Mouse (Mus musculus) spleen, embryonic (tissue): ENCODE results near the gene 2610001J05Rik.
"Not testable (repeated sequence)": the region's sequence is repeated elsewhere in the genome, so short reads cannot be mapped to it uniquely, and the experiment has no call there.

Experiments used
- CTCF ChIA-PET: fragments of 350-600 bp; sonication (Branson Sonifier 250); formaldehyde crosslinking; loops from one replicate; lab custom pipeline; 2022; lab: Charles Lee

Gene 2610001J05Rik

DNA sequence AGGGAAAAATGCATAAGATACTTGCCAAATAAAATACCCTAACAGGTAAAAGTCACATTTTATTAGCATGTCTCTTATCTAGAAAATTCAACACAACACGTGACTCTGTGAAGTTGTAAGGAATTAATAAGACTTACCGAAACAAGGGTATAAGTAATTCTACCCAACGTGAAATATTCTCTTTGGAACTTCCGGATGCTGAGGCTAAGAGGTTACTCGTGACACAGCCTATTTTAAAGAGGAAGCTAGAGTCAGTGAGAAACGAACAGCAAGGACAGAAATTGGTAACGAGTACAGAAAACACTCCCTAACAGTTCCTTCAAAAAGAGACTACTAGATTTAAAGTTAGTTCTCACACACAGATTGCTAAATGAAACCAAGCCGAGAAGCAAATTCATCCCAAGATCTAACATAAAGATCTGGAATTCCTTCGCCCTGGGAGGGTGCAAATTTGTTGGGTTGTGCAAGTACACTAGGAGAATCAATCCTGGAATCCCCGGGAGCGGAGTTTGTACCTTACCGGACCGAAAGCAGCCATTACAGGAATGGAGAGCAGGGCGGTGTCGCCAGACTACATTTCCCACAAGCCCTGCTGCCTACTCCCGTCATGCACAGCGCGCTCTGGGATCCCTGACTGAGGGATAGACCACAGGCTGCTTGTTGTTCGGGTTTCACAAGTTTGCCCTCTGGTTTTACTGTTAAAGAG, at the start of gene 2610001J05Rik:
2610001J05Rik (minus strand) TSS at position 600 of the 706 bp plus-strand sequence.
- CTCF ChIA-PET: no interaction called here

DNA sequence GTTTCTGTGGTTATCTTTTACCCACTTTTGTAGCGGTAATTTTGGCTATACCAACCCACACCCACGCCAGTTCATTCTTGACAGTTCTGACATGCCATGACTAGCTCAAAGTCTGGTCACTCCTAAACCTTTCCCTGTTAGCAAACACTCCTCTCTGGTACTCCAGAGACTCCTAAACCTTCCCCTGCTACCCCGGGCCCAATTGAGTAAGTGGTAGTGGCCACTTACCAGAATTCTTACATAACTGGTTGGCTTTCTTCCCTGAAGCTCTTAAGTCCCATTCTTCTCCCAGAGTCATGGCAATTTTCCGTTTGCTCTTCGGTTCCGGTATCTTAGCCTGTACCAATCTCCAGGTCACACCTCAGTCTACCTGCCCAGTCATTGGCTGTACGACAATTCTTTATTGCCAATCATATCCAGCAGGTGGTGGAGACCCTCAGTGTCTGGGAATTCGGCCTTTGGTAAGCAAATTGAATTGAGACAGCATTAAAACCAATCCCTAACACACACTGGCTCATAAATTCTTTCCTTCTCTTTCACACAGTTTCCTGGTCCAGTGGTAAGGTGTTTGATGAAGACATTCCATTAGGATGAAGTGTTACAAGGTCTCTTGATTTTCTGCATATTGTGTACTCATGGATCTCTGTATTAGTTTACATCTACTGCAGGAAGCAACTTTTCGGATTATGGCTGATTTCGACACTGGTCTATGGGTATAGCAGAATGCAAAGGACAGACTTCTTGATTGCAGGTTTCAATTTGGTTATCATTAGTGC, 38.6 kb upstream of the 2610001J05Rik start:
- CTCF ChIA-PET: no interaction called here

DNA sequence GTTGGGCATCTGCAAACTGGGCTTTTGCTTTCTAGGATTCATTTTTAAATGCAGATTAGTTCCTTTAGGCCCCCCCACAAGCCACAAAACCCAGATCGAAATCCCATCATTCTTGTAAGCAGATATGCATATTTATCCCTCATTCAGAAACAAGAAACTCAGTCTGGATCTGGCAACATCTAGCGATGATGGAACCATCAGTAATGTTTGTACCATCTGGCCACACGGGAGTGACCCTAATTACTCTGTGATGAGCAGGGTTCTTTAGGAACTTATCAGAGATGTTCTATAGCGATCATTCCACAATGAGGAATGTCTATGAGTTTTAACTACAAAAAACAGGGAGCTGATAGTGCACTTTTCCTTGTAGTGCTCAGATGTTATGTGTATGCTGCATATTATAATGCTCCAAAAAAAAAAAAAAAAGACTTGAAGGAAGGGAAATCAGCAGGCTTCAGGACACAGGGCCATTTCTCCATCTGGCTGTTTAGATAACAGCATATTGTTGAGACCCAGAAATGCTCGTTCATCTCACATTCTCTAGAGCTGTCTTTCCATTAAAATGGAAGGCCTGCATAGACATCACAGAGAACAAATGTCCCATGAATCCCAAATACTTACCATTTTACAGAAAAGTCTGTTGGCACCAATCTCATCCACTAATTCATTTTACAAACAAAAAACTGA, 31.8 kb upstream of the 2610001J05Rik start:
- CTCF ChIA-PET: no interaction called here

- CTCF ChIA-PET: no interaction called here
Observed at GRCm38 (mm10) chr6:13884877-13885592, 13.7 kb upstream of the 2610001J05Rik start.

DNA sequence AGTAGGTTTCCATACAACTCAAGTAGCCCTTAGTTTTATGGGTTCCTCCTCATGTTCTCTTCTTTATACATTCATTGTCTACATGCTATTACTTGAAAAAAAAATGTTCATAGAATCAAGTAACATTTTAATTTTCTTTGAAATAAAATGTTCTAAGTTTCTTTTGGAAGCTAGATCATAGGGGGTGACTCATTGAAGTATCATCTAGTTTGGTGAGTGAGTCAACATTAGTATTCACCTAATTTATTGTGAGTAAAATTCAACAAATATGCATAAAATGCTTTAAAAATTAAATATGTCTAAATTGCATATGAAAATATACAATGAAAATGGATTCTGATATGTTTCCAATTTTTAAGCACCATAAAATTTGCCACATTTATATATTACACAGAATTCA, 11.6 kb upstream of the 2610001J05Rik start:
- CTCF ChIA-PET: interaction anchor here (0.6 kb wide), 1 partner anchor 58 kb away, joined by 3 read pairs; no protein-coding TSS in a partner anchor

GRCm38 (mm10) chr6:13873959-13874358, 2.6 kb upstream of the 2610001J05Rik start:
- CTCF ChIA-PET: no interaction called here

GRCm38 (mm10) chr6:13872076-13872475, 758 bp upstream of the 2610001J05Rik start:
- CTCF ChIA-PET: no interaction called here

DNA sequence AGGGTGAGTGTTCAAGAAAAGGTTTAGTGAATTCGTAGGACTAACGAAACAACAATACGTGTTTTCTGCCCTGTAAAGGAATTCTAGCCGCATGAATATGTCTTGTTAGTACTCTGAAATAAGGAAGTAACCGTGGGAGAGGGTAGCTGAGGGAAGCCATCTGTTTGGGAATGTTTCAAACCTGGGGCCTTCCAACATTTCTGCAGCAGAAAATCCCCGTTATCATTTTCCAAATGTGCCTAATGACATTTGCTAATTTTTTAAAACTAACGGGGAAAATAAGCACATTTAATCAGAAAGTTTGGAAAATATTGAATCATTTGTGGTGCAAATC, 274 bp upstream of the 2610001J05Rik start:
- CTCF ChIA-PET: no interaction called here

DNA sequence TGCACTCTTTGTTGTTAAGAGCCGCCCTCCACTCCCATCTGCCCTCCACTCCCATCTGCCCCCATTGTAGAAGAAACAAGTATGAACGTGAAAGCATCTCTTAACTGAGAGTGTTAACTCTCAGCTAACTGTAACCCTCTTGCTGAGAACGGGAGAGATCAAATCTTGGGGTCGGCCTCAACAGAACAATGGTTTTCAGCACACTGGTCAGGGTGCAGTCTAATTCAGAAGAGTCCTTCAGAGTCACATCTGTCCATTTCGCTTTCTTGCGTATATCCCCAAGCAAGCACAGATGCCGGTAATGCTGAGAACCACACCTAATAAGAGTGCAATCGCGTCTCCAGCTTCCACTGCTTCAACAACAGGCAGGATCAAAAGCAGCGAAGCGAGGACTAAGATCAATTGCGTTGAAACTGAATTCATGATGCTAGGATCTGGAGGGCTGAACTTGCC, 1.0 kb downstream of the 2610001J05Rik start:
- CTCF ChIA-PET: no interaction called here

DNA sequence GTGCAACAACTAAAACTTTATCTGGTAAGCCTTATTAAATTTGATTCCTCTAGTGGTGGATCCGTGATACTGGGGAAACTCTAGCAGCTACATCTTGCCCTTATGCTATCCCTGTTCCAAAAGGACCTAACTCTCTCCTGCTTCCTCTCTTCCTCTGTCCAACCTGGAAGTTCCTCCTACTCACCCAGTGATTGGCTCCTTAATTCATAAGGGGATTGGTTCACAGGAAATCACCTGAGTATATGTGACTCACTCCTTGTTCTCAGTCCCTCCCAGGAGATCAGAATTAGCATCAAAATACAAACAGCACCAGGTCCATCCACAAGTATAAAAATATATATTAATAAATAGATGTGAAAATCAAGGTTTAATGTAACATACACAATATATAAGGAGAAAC, 10.7 kb downstream of the 2610001J05Rik start:
- CTCF ChIA-PET: no interaction called here

DNA sequence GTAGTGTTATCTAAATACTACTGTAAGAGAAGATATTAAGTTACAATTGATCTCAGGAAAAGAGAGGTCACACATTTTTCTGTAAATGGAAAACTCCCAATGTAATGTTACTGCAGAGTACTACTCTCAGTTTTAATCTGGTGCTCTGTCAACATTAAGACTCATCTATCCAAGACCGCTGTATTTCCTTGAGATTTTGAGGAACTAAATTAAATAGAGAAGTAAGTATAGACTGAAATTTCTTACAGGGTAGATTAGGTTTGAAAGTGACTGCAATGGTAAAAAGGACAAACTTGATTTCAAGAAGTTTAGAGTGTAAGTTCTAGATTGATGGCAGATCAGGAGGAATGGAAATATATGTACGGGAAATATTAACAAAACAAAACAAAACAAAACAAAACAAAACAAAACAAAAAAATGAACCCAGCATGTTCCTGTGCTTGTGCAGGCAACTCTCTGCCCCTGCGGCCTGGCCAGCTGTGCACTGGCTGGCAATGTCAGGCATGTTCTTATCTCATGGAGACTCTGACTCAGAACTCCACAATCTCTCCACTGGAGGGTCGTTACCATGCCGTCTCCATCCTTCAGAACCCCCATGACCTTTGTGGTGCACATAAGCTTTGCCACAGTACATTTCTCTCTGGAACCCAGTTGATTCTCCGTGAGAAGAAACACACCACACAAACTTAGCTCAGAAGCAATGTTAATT, 11.3 kb downstream of the 2610001J05Rik start:
- CTCF ChIA-PET: no interaction called here

DNA sequence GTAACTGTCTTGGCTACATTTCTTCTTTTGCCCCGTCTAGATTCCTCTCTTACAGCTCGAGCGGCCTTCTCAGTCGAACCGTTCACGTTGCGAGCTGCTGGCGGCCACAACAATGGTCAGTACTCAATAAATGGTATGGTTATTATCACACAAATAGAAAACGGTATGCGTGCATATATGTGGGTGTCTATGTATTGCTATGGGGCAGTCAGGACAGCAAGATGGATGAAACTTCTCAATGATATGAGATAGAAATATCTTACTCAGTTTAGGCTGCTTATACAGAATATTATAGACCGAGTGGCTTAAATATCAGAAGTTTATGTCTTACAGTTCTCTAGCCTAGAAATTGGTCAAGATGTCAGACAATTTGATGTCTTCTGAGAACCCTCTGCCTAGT, 17.1 kb downstream of the 2610001J05Rik start:
- CTCF ChIA-PET: no interaction called here

DNA sequence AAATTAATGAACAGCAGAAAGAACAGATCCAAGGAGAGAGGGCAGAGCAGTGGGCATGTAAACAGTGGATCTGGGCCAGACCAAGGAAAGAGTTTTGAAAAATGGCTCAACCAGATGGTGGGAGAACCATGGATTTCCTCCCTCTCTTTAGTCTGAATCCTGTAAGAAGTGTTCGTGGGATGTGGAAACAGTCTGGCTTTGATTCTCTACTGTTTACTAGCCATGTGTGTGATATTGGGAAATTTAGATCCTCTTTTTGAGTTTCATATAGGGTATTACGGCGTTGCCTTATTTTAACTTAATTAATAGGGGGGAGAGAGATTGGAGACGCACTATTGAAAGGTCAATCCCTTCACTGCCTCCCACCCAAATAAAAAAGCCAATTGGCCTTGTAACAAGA, 18.1 kb downstream of the 2610001J05Rik start:
- CTCF ChIA-PET: no interaction called here

- CTCF ChIA-PET: not testable (repeated sequence)
Observed at GRCm38 (mm10) chr6:13846031-13846430, 25.3 kb downstream of the 2610001J05Rik start.

GRCm38 (mm10) chr6:13839345-13840054, 31.8 kb downstream of the 2610001J05Rik start, which contains the start of gene Gpr85:
TSS of gene Gpr85 (minus strand) at chr6:13839942.
- CTCF ChIA-PET: no interaction called here

GRCm38 (mm10) chr6:13838677-13839344, 32.5 kb downstream of the 2610001J05Rik start:
- CTCF ChIA-PET: interaction anchor here (0.6 kb wide), 1 partner anchor 169 kb away, joined by 3 read pairs; no protein-coding TSS in a partner anchor

GRCm38 (mm10) chr6:13837916-13838676, 33.2 kb downstream of the 2610001J05Rik start:
- CTCF ChIA-PET: interaction anchor here (0.6 kb wide), 1 partner anchor 168 kb away, joined by 3 read pairs; no protein-coding TSS in a partner anchor

DNA sequence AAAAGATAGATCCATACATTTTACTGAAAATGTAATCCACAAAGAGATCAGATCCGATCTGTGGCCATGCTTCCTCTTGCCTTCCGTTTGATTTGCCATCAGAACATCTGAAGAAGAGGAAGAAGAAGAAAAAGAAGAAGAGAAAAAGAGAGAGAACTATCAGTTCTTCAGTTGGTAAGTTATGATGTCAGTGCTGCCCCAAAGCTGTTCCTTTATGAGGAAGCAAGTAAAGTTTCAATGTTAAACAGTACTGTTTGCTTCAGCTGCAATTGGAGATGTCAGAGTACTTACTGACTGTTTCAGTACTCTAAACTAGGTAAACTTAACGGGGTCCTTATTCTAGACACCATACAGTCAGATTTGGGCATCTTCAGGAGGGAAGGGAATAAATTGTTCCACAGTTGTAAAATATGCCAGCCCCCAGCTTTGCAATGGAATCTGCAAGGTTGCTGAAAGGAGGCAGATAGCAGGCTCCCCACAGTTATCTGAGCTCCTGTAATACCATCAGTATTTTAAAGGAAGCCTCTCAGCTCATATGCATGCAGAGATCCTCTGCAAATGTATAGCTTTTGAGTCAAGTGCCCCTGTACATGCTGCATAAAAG, 34.2 kb downstream of the 2610001J05Rik start:
- CTCF ChIA-PET: no interaction called here
